Comparison of ENCODE assay signal across 8 mouse cellular contexts in genomic region chr16:44558471-44559329, GRCm38 (mm10). TPM values are rescaled to one million over a fixed set of nuclear protein-coding genes. Genes with fewer than 3 reads are reported as not detected.
DNase-seq lines count a peak whose midpoint lies in the region; ATAC-seq and TF ChIP-seq lines count a peak whose summit lies in the region.

Gene Boc (minus strand): TSS chr16:44558897.

- peak; percentile 76 for DNase-seq in NIH3T3 (ENCODE audit: low read depth)
- peak; percentile 80 for DNase-seq in cerebellum, adult 8-10 months
- peak; percentile 39 to 49 for DNase-seq in frontal cortex, postnatal 10 days (ENCODE audit: low spot score in 2 of 2)
- peak; percentile 33 to 37 for DNase-seq in layer of hippocampus, adult 8-10 months (ENCODE audit: low spot score in 2 of 2)
- peak; percentile 17 for DNase-seq in urinary bladder, postnatal 10 days (ENCODE audit: low spot score)

- TF ChIP-seq CTCF in olfactory bulb, adult 2 months (IDR thresholded peaks at IDR 0.05; ENCODE audit: insufficient read depth, low read depth, low read length), result no peak

- WGBS in lung, embryonic 16.5 days, result under 1% methylated on average over 44 of the region's 46 CpGs
- 1% methylated on average over 46 of the region's 46 CpGs for WGBS in olfactory bulb, adult 2 months

- no peaks in the 10 kb centered on the region for H3K36me3 ChIP-seq in lung, embryonic 16.5 days (ENCODE audit: control insufficient read depth, insufficient read depth, low read length)

- no peaks in the 10 kb centered on the region for H3K9me3 ChIP-seq in lung, embryonic 16.5 days (ENCODE audit: control insufficient read depth, low read length)

- H3K4me2 ChIP-seq in lung, embryonic 16.5 days (ENCODE audit: low read depth, low read length), result peak within 1 kb of the TSS; percentile 78

- TF ChIP-seq POLR2A in olfactory bulb, adult 2 months (IDR thresholded peaks at IDR 0.05; ENCODE audit: insufficient read depth, low read depth, low read length), result no peak

- H3K4me1 ChIP-seq in lung, embryonic 16.5 days (replicated peaks; ENCODE audit: control insufficient read depth, insufficient read depth, low read length), result peaks cover 8% of the 10 kb centered on the region
- H3K4me1 ChIP-seq in olfactory bulb, adult 2 months (ENCODE audit: control insufficient read depth, insufficient read depth, low read length), result peaks cover 7% of the 10 kb centered on the region; the same call in 1 of the 2 replicates

- H3K27ac ChIP-seq in lung, embryonic 16.5 days (ENCODE audit: low read length), result peak within 1 kb of the TSS; percentile 94
- H3K27ac ChIP-seq in olfactory bulb, adult 2 months (ENCODE audit: insufficient read depth, low read depth, low read length), result peak within 1 kb of the TSS; percentile 0; the same call in 1 of the 2 replicates

- H3K9ac ChIP-seq in lung, embryonic 16.5 days (ENCODE audit: low read length), result peak within 1 kb of the TSS; percentile 99

- no peaks in the 10 kb centered on the region for H3K27me3 ChIP-seq in lung, embryonic 16.5 days (ENCODE audit: control insufficient read depth, insufficient read depth, low read depth, low read length)

- peak within 1 kb of the TSS; percentile 81 for H3K4me3 ChIP-seq in lung, embryonic 16.5 days (ENCODE audit: low read length)
- peak within 1 kb of the TSS; percentile 59 for H3K4me3 ChIP-seq in olfactory bulb, adult 2 months (ENCODE audit: insufficient read depth, low read depth, low read length)

- ATAC-seq in hematopoietic stem cell, adult 5-6 weeks (replicated peaks in 1 of 2; ENCODE audit: insufficient read depth in 1 of 2, low FRiP score in 2 of 2, low TSS enrichment in 1 of 2, low read depth in 1 of 2, poor library complexity in 2 of 2, severe bottlenecking in 2 of 2), result peak; percentile 63 to 69
- peak; percentile 80 for ATAC-seq in lung, embryonic 16.5 days (ENCODE audit: low read depth)

RNA-seq across cellular contexts. Expression of gene Boc, which starts in this region (rescaled TPM):
- total RNA-seq in hematopoietic stem cell, adult 5-6 weeks (2017), result 0.30 and 0.75 TPM in 2 replicates
- total RNA-seq in layer of hippocampus, adult 8-10 months (2022), result 10 to 100 TPM; 10.7 to 13.4 (median 12.6) TPM
- 29.7 and 32.0 TPM in 2 replicates for polyA plus RNA-seq in lung, embryonic 16.5 days (2015; fragmentation: Nextera tagmentation; extraction: Ambion mirVana)
- polyA plus RNA-seq in olfactory bulb, adult 2 months (2012; ENCODE audit: insufficient read depth, insufficient read length, low replicate concordance, missing spikeins), result not detected in 2 replicates

Comparison
In these comparisons a context has a peak if more than half of its experiments do, and no peak if none do; other contexts are left out.
1. Peak in every context shown above with its lines: DNase-seq, ATAC-seq, H3K4me3 ChIP-seq and H3K27ac ChIP-seq.
2. RNA of gene Boc (polyA plus RNA-seq): 29.7 to 32.0 TPM in lung, embryonic 16.5 days; not detected in olfactory bulb, adult 2 months; every median in the first group is over 10 times any median in the second.
3. Peak in ATAC-seq in hematopoietic stem cell, adult 5-6 weeks; RNA of the gene not detected or under 1 TPM.
4. DNase-seq: peak in every context shown above with its lines; median percentile 80 in cerebellum, adult 8-10 months; 76 in NIH3T3; 44 in frontal cortex, postnatal 10 days; 35 in layer of hippocampus, adult 8-10 months; 17 in urinary bladder, postnatal 10 days.